Mouse (Mus musculus): ENCODE measurements at regions not wholly inside any gene's neighbourhood (a gene's known extent, or its start where the extent isn't known, plus 50 kb on each side); places are given as distances from the start of the nearest gene placed in this dataset.

DNA sequence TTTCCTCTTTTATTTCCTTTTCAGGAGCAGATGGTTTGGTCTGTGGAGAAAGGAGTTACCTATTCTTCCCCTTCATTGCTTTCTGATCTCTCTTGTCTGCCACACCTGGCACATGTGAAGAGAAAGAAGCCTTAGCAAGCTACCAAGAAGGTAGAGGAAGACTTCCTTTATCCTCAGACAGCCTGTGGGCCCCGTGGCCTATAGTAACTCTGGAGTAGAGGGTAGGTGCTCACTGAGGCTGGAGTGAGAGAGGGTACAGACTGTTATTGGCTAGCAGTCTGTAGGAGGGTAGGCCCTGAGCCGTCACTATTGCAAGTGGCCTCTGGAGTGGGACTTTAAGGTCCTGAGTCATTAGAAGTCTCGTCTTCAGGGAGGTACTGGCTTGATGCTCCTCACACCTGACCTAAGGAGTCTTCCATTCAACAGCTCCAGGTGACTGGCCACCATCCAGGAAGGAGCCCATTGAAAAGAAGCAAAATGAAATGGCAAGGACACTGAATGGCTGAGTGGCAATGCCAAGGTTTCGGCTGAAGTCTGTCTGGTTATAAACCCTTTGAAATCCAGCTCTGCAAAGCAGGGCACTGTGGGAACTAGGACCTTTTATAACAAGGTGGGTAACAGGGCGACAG, 186.2 kb upstream of the Map3k1 start:
- Histone ChIP-seq H3K4me3 (replicated peaks) (no peak overlapping the region), H3K4me2 (no peak overlapping the region), H3K27me3 (peaks cover 71% of the 10 kb centered on the region), H3K9me3 (replicated peaks) (no peaks in the 10 kb centered on the region), H3K9ac (no peak overlapping the region), H3K27ac (no peak overlapping the region), H3K36me3 (no peaks in the 10 kb centered on the region), H3K4me1 (replicated peaks) (0 out of 2 replicates have a peak, but pooled peaks cover 6% of the 10 kb centered on the region)
- no peak for DNase-seq
- WGBS (ENCODE audit: insufficient replicate concordance): 70% methylated on average over 5 of the region's 5 CpGs
- ATAC-seq (ENCODE audit: low read depth): no peak

DNA sequence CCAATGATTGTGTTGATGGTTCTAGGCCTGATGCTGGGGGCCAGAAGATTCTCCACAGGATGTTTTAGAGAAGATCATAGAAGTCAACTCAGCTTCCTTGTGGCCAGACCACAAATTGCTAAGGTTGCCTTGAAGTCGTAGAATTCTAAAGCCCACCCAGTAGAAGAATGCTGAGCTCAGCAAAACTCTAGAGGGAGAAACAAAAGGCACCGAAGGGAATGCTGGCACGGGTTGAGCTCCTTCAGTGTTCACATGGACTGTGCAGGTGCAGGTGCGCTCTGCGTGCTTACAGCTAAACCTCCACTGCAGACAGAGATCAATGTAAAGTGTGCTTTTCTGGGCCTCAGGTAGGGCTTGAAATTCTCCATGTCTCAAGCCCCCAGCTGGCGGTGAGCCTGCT, 186.9 kb upstream of the Map3k1 start:
- ATAC-seq (ENCODE audit: low read depth) (no peak), DNase-seq (no peak)
- H3K9me3 ChIP-seq (replicated peaks): no peaks in the 10 kb centered on the region
- peaks cover 64% of the 10 kb centered on the region for H3K27me3 ChIP-seq
- WGBS (ENCODE audit: insufficient replicate concordance): 72% methylated on average over 6 of the region's 6 CpGs
- no peak overlapping the region for H3K9ac ChIP-seq
- no peak overlapping the region for H3K4me3 ChIP-seq (replicated peaks)
- 0 out of 2 replicates have a peak, but pooled peaks cover 6% of the 10 kb centered on the region for H3K4me1 ChIP-seq (replicated peaks)
- no peak overlapping the region for H3K4me2 ChIP-seq
- no peak overlapping the region for H3K27ac ChIP-seq
- H3K36me3 ChIP-seq: no peaks in the 10 kb centered on the region

DNA sequence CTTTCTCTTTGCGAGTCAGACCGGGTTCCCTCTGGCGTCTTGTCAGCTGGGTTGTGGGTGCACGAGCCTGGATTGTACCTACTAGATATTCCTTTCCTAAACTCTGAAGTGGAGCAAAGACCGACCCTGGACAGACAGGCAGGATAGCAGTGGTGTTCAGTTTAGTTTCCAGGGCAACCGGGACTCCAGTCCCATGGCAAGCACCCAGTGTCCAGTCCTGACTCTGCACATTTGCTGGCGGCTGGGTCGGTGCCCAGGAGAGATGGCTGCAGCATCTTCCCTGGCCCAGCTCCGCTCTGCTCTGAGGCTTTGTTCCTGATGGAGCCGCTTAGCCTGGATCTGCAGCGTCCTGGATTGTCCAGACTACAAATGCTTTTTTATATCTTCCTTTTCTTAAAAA, 188.1 kb upstream of the Map3k1 start:
- Histone ChIP-seq H3K27me3 (peaks cover 66% of the 10 kb centered on the region), H3K27ac (no peak overlapping the region), H3K4me3 (replicated peaks) (no peak overlapping the region), H3K9me3 (replicated peaks) (no peaks in the 10 kb centered on the region), H3K9ac (no peak overlapping the region), H3K4me2 (no peak overlapping the region), H3K36me3 (no peaks in the 10 kb centered on the region), H3K4me1 (replicated peaks) (peaks cover 12% of the 10 kb centered on the region)
- 77% methylated on average over 11 of the region's 11 CpGs for WGBS (ENCODE audit: insufficient replicate concordance)
- DNase-seq (no peak), ATAC-seq (ENCODE audit: low read depth) (no peak)

DNA sequence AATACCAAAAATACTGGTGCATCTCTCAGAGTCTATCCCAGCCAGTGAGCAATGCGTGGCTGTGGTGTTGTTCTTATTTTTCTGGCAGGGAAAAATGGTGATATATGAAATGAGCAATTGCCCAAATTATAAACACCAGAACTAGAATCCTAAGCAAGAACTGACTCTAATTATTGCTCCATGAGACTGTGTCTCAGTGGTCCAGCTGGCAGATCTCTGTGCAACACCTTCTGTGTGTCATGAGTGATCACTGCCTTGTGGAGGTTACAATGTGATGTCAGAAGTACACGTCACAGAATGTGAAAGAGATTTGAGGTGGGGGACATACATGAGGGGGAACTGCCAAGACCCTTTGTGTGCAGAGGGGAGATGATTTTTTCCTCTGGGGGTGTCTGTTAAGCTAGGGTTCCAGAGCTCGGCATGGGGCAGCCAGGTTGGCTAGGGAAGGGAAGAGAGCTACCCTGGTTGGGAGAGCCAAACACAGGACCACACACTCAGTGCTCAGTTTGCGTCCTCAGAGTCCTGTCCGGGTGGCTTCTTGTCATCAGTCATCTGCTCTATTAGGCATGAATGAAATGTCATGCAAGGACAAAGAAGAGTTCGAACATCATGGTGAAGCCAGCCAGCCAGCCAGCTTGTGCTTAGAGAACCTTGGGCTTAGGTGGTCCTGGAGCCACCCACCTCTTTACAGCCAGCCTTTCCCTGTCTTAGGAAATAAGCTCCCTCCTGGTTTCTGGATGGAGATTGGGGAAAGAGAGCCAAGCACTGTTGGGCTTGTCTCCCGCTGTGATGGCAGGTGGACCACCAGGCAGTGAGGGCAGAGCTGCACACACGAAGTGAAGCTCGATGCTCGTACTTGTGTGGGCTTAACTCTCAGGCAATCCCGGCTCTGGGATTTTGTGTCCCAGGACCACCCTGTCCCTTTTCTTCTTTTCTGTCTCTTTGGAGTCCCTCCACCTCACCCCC, 189.5 kb upstream of the Map3k1 start:
- Histone ChIP-seq H3K4me2 (no peak overlapping the region), H3K4me3 (replicated peaks) (no peak overlapping the region), H3K27me3 (peaks cover 61% of the 10 kb centered on the region), H3K9ac (no peak overlapping the region), H3K4me1 (replicated peaks) (peaks cover 25% of the 10 kb centered on the region), H3K27ac (no peak overlapping the region), H3K36me3 (no peaks in the 10 kb centered on the region), H3K9me3 (replicated peaks) (no peaks in the 10 kb centered on the region)
- 79% methylated on average over 11 of the region's 11 CpGs for WGBS (ENCODE audit: insufficient replicate concordance)
- ATAC-seq (ENCODE audit: low read depth): no peak
- DNase-seq: no peak

DNA sequence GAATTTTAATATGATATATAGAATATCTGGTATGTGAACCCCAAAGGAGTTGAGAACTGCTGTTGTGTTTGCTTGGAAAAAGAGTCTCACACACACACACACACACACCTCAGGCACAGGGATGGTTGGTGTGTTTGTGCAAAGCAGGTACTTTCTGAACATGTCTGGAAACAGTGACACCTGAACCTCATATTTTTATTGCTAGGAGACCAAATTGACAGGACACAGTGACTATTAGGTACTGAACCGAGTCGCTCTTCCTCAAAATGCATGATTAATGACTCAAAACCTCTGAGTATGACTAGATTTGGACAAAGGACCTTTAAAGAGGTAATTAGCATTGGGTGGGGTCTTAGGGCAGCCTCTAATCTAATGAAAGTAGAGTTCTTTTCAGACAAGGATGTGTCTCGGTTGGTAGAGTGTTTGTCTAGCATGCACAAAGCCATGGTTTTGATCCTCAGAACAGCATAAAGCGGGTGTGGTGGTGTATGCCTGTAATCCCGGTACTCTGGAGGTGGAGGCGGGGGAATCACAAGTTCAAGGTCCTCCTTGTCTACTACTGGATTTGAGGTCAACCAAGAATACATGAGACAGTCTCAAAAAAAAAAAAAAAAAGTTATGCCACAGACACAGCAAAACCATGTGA, 191.0 kb upstream of the Map3k1 start:
- WGBS (ENCODE audit: insufficient replicate concordance): 74% methylated on average over 6 of the region's 6 CpGs
- Histone ChIP-seq H3K4me1 (replicated peaks) (peaks cover 31% of the 10 kb centered on the region), H3K27me3 (peaks cover 52% of the 10 kb centered on the region), H3K36me3 (no peaks in the 10 kb centered on the region), H3K9ac (no peak overlapping the region), H3K9me3 (replicated peaks) (no peaks in the 10 kb centered on the region), H3K27ac (no peak overlapping the region), H3K4me3 (replicated peaks) (no peak overlapping the region), H3K4me2 (no peak overlapping the region)
- DNase-seq (no peak), ATAC-seq (ENCODE audit: low read depth) (no peak)

DNA sequence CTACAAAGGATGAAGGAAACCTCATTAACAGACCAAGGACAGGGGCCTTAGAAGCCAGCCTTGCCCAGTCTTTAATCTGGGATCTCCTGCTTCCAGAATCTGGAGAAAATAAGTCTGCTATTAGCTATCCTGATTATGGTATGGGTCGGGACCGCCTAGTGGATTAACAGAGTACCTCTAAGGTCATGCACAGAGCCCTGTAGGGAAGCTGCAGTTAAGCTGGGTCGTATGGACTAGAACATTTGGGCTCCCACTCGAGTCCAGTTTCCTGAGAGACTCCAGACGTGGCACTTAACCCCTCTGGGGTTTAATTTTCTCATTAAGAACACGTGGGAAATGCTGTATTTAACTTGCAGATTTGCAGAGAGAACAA, 191.5 kb upstream of the Map3k1 start:
- Histone ChIP-seq H3K9me3 (replicated peaks) (no peaks in the 10 kb centered on the region), H3K4me1 (replicated peaks) (peaks cover 31% of the 10 kb centered on the region), H3K27me3 (peaks cover 47% of the 10 kb centered on the region), H3K36me3 (no peaks in the 10 kb centered on the region), H3K4me2 (no peak overlapping the region), H3K27ac (no peak overlapping the region), H3K4me3 (replicated peaks) (no peak overlapping the region), H3K9ac (no peak overlapping the region)
- WGBS (ENCODE audit: insufficient replicate concordance): 43% methylated on average over 6 of the region's 6 CpGs
- ATAC-seq (ENCODE audit: low read depth) (no peak), DNase-seq (no peak)

DNA sequence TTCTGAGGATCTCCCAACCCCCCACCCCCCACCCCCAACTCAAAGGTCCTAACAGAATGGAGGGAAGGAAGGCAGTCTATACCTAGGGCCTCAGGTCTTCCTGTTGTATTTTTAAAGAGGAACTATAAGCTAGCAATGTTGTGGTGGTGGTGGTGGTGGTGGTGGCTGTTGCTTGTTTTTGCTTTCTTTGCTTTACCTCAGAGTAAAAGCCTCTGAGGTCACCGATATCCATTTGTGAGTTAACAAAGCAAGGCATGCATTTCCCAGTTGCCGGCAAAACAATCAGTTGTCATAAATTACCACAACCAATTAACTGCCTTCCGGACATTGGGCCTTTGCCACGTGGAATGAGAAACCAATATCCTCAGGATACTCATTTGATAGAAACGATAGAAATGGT, 191.9 kb upstream of the Map3k1 start:
- no peak for ATAC-seq (ENCODE audit: low read depth)
- Histone ChIP-seq H3K9me3 (replicated peaks) (no peaks in the 10 kb centered on the region), H3K4me3 (replicated peaks) (no peak overlapping the region), H3K9ac (no peak overlapping the region), H3K4me1 (replicated peaks) (peaks cover 31% of the 10 kb centered on the region), H3K27me3 (peaks cover 43% of the 10 kb centered on the region), H3K4me2 (no peak overlapping the region), H3K36me3 (no peaks in the 10 kb centered on the region), H3K27ac (no peak overlapping the region)
- WGBS (ENCODE audit: insufficient replicate concordance): 24% methylated on average over 5 of the region's 5 CpGs
- DNase-seq: no peak

DNA sequence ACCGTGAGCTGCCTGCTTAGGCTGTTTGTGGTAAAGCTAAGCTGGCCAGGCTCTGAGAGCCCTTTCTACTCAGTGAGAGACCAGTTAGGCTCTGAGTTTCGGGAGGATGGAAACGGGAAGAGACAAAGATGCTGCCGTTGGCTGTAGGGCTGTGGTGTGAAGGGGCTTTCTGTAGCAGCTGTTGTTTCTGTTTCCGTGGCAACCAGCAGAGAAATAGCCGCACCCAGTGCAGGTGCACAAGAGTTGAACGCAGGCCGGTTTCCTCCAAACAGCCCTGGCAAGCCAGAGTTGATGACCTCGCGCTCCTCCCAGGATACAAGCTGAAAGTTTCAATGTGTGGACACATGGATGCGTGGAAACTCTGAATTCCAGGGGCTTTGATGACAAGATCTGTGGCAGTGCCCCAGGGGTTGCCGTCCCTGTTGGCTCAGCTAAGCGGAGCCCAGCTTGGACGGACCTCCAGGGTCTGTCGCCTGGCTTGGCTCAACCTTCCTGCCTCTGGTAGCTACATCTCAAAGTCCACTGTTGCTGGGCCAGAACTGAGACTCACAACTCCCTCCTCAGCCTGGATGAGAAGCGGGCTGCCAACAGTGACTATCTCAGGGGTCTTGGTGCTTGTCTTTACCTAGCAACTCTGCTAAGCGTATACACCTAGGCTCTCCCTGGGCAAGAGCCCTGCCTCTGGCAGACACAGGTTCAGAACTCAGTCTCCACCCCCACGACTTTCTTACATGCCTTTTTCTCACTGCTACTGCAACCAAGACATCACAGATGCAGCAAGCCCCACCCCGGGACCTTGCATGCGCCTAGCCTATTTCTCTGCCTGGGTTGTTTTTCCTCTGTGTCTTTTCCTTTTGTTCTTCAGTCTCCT, 192.6 kb upstream of the Map3k1 start:
- WGBS (ENCODE audit: insufficient replicate concordance): 49% methylated on average over 20 of the region's 20 CpGs
- no peak overlapping the region for H3K4me3 ChIP-seq (replicated peaks)
- DNase-seq: no peak
- peaks cover 31% of the 10 kb centered on the region for H3K4me1 ChIP-seq (replicated peaks)
- no peak overlapping the region for H3K4me2 ChIP-seq
- no peaks in the 10 kb centered on the region for H3K9me3 ChIP-seq (replicated peaks)
- peaks cover 39% of the 10 kb centered on the region for H3K27me3 ChIP-seq
- no peak for ATAC-seq (ENCODE audit: low read depth)
- H3K36me3 ChIP-seq: no peaks in the 10 kb centered on the region
- H3K27ac ChIP-seq: no peak overlapping the region; the same call in 1 of the 2 replicates
- no peak overlapping the region for H3K9ac ChIP-seq

DNA sequence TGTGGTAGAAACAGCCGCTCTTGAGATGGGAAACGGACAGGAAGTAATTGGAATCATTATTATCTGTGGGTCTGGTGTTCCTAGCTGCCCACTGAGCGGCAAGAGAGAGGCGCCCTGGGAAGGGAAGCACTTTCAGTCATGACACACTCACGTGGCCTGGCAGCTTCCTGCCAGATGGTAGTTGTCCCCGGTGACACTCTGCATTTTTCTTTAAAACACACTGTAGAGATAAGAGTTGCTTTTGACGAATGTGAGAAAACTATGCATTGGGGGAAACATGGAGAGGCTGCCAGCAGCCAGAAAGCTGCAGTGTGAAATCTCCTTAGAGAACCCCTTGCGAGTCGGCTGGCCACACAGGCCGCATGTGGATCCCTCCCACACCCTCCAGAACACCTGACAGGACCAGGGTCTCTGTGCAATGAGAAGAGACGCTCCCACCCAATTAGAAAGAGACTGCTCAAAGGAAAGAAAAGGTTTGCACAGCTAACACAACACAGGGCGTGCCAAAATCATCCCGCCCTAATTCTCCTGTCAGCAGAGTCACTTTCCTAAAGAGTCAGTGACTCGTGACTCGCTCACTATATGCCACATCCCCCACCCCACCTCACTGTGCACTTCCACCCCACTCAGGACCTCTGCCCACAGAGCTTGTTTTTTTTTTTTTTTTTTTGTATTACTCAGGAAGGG, 194.0 kb upstream of the Map3k1 start:
- Histone ChIP-seq H3K4me2 (peak overlapping the region; percentile 6; the same call in 1 of the 2 replicates), H3K4me3 (replicated peaks) (no peak overlapping the region), H3K4me1 (replicated peaks) (peaks cover 31% of the 10 kb centered on the region), H3K9me3 (replicated peaks) (no peaks in the 10 kb centered on the region), H3K27ac (no peak overlapping the region; the same call in 1 of the 2 replicates), H3K27me3 (peaks cover 34% of the 10 kb centered on the region), H3K36me3 (no peaks in the 10 kb centered on the region), H3K9ac (no peak overlapping the region)
- DNase-seq (no peak), ATAC-seq (ENCODE audit: low read depth) (peak; percentile 27; the same call in 1 of the 2 replicates)
- 30% methylated on average over 15 of the region's 15 CpGs for WGBS (ENCODE audit: insufficient replicate concordance)

DNA sequence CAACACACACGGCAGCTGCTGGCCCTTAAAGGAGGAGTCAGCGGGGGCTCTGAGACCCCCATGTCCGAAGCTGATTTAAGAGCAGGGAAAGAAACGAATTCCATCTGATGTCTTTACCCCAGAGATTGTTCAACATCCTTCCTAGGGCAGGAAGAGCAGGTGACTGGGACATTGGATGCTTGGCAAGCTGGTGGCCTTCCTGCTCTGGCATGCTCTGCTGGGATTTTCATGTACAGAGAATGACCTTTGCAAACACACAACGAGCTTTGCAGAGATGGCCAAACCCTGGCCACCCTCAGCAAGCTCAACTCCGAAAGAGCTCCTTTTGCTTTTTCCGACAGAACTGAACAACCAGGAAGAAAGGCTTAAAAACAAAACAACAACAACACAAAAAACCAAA, 194.7 kb upstream of the Map3k1 start:
- no peak overlapping the region for H3K27ac ChIP-seq
- H3K4me3 ChIP-seq (replicated peaks): no peak overlapping the region
- H3K4me1 ChIP-seq (replicated peaks): peaks cover 31% of the 10 kb centered on the region
- H3K27me3 ChIP-seq: peaks cover 31% of the 10 kb centered on the region
- DNase-seq: no peak
- ATAC-seq (ENCODE audit: low read depth): no peak
- H3K9ac ChIP-seq: no peak overlapping the region
- 72% methylated on average over 7 of the region's 7 CpGs for WGBS (ENCODE audit: insufficient replicate concordance)
- no peaks in the 10 kb centered on the region for H3K9me3 ChIP-seq (replicated peaks)
- H3K36me3 ChIP-seq: no peaks in the 10 kb centered on the region
- H3K4me2 ChIP-seq: no peak overlapping the region

Measured in liver, embryonic 13.5 days (tissue).